Mouse (Mus musculus) thymus, postnatal 0 days (tissue): Measurements from ENCODE around the gene Mettl23. TPM values are rescaled to one million over a fixed set of nuclear protein-coding genes. Genes with fewer than 3 reads are reported as not detected.

ENCODE experiments used
- DNase-seq: peaks from one replicate; pipeline ENCODE4 v3.0.0-alpha.2; 2015; ENCODE audit warnings: low spot score
- polyA plus RNA-seq: library from polyadenylated mRNA; unstranded; fragments of >200 nt; fragmentation: Nextera tagmentation; extraction: Ambion mirVana; gene quantifications from 2 replicates; pipeline ENCODE4 v1.2.1, GENCODE M21; 2015

Gene Mettl23
- 139 and 143 TPM in 2 replicates for polyA plus RNA-seq

GRCm38 (mm10) chr11:116843261-116844233 lies at the start of gene Mettl23, which contains the start of gene Jmjd6:
Gene Mettl23 (plus strand): TSS chr11:116843278.
Gene Jmjd6 (minus strand): TSS chr11:116843449.
- DNase-seq, result peak; percentile 97

DNA sequence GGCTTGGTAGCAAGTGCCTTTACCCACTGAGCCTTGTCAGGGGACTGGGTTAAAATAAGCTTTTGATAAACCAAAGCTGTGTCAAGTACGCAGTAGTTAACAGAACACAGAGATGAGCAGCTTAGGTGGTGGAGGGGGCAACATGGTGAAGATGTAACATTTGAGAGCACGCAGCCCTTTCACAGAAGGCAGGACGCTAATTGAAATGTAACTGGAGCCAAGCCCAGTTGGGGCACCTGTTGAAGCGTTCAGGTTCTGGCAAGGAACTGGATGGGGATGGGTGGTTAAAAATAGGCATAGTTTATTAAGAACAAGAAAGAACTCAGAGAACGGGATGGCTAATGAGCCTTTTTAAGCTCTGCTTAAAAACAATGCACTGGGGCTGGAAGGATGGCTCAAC lies 43.7 kb upstream of the Mettl23 start:
- no peak for DNase-seq

DNA sequence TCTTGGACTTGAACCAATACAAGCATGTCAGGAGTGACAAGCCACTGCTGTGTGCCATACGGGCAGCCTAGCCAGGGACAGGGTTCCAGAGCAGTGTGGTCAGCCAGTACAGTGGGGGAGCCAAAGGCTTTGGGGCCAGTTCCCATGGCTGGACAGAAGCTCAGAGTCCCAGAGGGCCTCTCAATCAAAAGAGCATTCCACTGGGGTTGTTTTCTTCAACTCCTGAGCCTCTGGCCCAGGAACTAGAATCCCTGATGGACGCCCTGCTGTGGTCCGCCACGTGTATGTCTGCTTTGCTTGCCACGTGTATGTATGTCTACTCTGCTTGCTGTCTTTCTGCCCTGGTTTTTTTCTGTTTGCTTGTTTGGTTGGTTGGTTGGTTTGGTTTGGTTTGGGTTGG lies 42.0 kb upstream of the Mettl23 start:
- no peak for DNase-seq

DNA sequence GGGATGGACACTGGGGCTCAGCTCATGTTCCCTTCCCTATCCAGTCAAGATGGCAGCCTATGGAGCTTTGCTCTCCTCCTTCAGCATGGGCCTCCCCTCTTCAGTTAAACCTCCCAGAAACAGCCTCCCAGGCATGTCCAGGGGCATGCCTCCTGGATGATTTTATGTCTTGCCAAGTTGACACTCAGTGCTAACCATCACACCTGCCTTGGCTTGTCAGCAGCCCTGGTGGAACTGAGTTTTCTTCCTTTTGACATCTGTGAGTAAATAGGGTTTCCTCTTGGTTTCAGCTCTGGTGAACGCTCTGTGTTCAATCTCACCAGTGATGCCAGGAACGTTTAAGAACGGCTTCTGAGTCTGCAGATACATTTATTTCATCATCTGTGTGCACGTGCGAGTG lies 40.4 kb upstream of the Mettl23 start:
- DNase-seq, result no peak

DNA sequence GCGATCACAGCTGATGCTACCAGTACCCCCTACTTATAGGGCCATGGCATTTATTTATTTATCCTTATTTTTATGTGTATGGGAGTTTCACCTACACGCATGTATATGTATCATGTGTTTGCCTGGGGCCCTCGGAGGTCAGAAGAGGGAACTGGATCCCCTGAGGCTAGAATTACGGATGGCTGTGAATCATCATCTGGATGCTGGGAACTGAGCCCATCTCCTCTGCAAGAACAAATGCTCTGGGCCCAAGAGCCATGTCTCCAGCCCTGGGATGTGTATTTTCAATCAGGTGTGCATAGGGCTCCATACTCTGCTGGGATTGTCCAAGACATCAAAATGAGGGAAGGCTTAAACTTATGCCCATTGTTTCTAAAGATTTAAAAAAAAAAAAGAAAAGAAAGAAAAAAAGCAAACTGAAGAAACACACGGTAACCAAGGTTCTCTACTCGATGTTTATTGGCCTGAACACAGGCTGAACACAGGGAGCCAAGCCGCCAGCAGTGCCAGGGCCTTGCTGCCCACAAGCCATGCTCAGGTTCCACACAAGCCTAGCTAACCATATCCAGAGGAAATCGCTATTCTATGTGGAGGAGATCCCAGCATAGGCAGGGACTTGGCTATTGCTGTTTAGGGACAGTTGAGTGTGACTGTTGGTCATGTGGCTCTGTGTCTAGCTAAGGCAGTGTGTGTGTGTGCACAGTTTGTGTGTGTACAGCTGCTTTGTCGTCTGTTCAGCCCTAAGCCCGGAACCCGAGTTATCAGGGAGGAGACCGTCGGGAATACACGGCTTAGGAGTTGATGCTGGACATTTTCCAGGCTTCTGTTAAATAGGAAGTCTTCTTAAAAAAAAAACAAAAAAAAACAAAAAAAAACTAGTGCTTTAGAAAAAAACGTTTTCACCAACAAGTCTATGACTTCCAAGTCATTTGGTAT lies 36.7 kb upstream of the Mettl23 start:
- no peak for DNase-seq

- DNase-seq, result no peak
Measured at GRCm38 (mm10) chr11:116807116-116807515, 36.0 kb upstream of the Mettl23 start.

DNA sequence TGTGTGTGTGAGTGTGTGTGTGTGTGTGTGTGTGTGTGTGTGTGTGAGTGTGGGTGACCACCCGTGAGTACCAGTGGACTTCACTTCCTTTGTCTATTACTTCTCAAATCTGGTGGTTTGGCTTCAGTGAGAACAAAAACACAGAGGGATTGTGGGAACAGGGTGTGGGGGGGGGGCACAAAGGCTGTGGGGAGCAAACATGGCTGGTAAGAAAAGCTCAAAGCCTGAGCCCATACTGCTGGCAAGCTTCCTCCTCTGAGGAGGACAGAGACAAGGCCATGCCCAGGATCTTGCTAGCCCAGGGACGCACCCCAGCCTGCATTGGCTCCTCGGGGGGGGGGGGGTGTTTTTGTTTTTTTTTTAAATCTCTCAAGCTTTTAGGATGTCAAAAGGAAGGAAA lies 35.6 kb upstream of the Mettl23 start:
- DNase-seq, result no peak

DNA sequence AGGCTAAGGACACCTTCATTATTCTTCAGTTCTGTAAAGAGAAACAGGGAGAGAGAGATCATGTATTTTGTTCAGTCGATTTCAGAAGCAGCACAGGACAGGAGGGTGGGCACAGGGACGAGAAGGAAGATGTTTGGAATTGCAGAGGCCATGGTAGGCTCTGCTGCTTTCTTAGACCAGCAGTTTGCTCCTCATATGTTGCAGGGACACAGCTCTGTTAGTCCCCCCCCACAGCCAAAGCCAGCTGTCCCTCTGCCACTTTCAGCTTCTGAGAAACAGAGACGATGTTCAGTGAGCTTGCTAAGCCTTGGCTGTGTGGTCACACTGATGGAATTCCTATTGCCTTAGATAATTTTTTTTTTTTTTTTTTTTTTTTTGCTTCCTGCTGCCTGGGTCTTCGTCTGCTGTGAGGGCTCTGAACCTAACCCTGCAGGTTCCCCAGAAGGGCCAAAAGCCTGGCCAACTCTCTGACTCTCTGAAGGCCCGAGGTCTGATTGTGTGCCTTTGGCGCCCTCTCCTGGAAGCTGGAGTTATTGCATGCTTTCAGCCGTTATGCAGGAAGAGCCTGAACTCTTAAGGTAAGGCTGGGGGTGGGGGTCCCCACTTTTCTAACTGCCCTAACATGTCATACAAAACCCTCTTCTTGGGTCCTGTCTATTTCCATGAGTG lies 35.0 kb upstream of the Mettl23 start:
- peak; percentile 85 for DNase-seq

DNA sequence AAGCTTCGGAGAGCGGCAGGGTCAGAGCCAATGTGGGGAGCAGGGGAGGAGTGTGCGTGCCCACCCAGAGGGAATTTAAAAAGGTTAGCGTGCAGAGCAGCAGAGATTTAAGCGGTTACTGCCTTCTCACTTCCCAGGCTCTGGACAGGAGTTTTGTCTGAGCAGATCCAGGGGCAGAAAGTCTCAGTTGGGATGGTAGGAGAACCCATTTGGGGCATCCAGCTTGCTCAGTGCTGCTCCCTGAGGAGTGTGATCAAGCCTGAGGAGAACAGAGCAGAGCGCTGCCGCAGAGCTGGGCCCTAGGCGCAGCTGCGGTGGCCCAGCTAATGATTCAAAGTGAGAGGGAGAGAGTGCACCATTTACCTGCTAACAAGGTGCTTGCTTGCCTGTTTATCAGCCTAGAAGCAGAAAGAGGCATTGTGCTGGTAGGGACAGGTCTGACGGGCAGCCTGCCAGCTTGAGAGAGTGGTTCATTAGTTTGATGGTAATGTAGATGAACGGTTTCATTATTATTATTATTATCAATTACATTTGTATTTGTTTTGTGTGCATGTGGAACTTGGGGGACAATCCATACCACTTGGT lies 34.2 kb upstream of the Mettl23 start:
- DNase-seq, result no peak

DNA sequence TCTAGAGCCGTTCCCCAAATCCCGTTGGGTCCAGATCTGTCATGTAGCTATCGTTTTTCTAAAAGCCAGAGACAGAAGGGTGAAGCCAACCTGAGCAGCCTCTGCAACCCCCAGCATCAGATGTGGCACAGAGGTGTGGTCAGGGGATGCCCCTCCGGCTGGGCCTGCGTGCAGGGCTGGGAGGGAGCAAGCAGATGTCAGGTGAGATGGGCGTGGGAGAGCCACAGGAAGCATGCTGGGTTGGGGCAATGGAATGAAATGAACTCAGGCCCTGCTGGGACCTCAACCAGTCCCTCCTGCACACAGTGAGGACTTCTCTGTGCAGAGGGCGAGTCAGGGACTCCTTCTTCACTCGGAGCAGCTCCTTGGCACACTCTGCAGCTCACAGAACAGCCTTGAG lies 33.6 kb upstream of the Mettl23 start:
- no peak for DNase-seq

DNA sequence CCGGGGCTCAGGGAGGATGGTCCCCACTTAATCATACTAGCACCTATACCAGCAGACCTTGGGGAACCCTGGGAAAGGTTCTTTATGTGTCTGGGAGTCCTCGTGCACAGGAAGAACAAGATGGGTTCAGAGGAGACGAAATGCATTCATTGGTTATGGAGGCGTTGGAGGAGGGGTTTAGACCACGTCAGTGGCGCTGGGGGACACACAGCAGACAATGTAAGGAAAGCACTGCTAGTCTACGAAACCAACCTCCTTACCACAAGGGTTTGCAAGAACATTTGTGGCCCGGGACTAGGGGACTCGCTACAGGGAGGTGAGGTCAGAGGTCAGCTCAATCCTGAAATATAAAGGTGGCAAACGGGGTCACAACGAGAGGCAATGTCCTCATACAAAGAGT lies 32.5 kb upstream of the Mettl23 start:
- DNase-seq, result no peak

- DNase-seq, result peak; percentile 79
Measured at GRCm38 (mm10) chr11:116810983-116811901, 31.8 kb upstream of the Mettl23 start.

DNA sequence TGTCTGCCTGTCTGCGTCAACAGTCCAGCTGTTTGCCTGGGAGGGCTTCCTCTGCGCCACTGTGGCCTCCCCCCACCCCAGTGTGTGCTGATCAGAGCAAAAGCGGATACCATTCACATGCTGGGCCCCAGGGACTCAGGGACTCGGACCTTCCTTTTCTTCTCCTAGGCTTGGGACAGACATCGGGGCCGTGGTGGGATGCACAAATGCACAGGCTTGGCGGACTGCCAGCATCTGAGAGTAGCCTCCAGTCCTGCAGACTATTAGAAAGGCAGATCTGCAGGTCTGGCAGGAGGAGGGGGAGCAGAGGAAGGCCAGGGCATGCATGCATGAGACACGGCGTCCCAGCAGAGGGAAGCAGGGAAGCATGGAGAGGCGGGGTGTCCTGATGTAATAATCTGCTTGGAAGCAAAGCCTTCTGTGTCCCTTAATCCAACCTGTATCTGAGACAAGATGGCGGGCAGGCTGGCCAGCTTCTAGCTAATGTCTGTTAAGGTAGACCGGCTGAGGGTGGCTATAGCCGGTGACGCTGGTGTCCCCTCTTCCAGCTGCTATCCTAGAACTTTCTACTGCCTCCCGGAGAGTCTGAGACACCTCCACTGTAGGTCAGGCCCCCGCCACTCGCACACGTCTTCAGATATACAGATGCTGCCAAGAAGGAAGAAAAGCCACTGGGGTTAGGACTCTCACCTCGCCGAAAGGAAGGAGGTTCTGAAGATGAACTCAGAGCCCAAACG lies 30.1 kb upstream of the Mettl23 start:
- no peak for DNase-seq

GRCm38 (mm10) chr11:116813610-116814009 lies 29.5 kb upstream of the Mettl23 start:
- no peak for DNase-seq

GRCm38 (mm10) chr11:116814076-116814883 lies 28.8 kb upstream of the Mettl23 start:
- no peak for DNase-seq

DNA sequence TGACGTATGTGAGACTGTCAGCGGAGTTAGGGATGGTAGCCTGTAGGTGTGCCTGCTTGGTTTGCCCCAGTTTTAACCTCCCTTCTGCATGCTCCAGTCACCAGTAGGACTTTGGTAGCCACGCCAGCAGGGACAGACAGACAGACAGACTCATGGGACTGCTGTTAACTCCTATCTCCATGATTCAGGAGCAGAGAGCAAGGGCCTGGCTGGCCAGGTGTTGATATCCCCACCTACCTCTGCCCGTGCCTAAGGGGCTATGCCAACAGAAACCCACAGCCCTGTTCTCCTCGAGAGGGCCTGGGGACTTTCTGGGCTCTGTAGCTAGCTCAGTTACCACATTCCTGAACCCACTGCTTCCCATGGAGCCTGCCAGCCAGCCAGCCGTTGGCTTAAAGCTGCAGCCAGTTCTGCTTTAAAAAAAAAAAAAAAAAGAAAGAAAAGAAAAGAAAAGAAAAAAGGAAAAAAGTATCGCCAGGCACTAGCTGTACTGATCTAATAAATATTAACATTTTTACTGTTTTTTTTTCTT lies 28.1 kb upstream of the Mettl23 start:
- no peak for DNase-seq

DNA sequence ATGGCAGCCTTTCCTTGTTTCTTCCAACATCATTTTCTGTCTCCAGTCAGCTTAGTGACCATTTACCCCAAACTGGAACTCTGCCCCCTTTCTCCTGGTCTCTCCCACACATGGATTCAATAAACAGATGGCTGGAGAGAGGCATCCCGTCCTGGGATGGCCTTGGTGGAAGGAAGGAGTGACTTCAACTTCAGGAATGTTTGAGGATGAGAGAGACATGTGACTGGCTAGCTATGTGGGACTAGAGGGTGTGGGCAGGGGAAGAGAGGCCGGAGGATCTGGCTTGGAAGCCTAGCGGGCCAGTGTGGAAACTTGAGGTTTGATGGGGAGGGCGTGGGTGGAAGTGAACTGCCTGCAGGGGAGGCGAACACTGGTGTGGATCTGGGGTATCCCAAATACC lies 26.3 kb upstream of the Mettl23 start:
- no peak for DNase-seq

DNA sequence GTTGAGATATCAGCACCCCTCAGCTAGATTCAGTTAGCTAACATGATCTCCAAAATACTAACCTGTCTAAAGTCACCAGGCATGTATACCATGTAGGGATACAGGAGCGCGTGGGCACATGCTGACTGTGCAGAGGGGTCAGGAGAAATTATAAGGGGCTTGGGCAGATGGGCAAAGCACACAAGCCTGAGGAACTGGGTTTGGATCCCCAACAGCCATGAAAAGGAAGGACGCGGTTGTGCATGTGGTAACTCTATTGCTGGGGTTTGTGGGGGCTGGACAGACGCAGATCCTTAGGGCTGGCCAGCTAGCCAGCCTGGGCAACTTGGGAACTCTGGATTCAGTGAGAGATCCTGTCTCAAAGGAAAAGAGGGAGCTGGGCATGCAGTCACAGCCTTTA lies 25.5 kb upstream of the Mettl23 start:
- DNase-seq, result no peak
